Mouse (Mus musculus): Measurements from ENCODE around the gene Nup98. TPM values are rescaled to one million over a fixed set of nuclear protein-coding genes. Genes with fewer than 3 reads are reported as not detected.

The Nup98 gene
- polyA plus RNA-seq, 1 experiment = 23.0 TPM

DNA sequence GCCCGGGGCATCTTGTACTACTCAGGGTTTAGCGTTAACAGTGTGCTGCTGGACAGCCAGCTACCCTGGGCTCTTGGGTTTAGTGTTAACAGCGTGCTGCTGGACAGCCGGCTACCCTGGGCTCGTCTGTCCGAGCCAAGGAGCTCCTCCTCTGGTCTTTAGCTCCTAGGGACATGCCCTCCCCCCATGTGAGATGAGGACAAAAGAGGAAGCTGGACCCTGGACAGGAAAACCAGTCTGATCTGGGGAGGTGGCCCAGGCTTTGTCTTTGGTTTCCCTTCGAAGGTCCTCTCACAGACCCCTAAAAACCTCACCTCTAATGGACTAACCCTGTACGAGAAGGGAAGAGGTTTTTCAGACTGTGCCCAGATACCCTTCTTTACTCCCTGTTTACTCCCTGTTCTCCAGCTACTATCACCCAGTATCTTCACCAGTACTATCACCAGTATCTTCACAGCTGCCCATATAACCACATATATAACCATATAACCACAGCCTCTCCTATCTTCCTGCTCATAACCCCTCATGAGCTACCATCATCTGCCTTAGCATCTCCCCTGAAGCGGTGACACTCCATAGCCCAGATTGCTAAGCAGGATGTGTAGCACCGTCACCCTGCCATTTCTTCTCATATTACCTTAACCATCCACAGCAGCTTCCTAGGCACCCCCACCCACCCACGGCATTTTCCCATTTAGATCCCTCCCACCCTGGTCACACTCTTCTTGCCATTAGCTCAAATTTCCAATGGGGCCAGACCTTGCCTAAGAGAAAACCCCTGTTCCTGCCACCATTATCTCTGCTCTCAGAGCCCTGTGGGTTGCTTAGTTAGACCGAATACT lies 37.2 kb upstream of the Nup98 start:
- H3K79me3 ChIP-seq (ENCODE audit: low read depth) = peaks cover 60% of the 10 kb centered on the region
- no peaks in the 10 kb centered on the region for H3K27me3 ChIP-seq (ENCODE audit: control insufficient read depth, insufficient read depth, insufficient read length)
- H3K4me3 ChIP-seq (ENCODE audit: insufficient read depth, poor library complexity, severe bottlenecking) = no peak overlapping the region
- TF ChIP-seq CEBPB (IDR thresholded peaks at IDR 0.05; ENCODE audit: low read depth) (no peak), MYOD1 (IDR thresholded peaks at IDR 0.05; ENCODE audit: control insufficient read depth, insufficient read length, low read depth) (no peak), MYOG (IDR thresholded peaks at IDR 0.05; ENCODE audit: control insufficient read depth, extremely low read depth, insufficient read length) (no peak), CTCF (IDR thresholded peaks at IDR 0.05; ENCODE audit: control insufficient read depth, insufficient read depth, insufficient read length) (no peak), MAX (IDR thresholded peaks at IDR 0.05) (no peak), FOSL1 (IDR thresholded peaks at IDR 0.05; ENCODE audit: insufficient read depth, low read length, poor library complexity, severe bottlenecking) (no peak), USF1 (IDR thresholded peaks at IDR 0.05; ENCODE audit: low read depth) (no peak)
- H3K36me3 ChIP-seq (ENCODE audit: control insufficient read depth, insufficient read depth) = peaks cover 14% of the 10 kb centered on the region
- no peak overlapping the region for H3ac ChIP-seq (ENCODE audit: control insufficient read depth, insufficient read length, low read depth)
- peaks cover 78% of the 10 kb centered on the region for H3K79me2 ChIP-seq (ENCODE audit: control insufficient read depth, insufficient read depth)

DNA sequence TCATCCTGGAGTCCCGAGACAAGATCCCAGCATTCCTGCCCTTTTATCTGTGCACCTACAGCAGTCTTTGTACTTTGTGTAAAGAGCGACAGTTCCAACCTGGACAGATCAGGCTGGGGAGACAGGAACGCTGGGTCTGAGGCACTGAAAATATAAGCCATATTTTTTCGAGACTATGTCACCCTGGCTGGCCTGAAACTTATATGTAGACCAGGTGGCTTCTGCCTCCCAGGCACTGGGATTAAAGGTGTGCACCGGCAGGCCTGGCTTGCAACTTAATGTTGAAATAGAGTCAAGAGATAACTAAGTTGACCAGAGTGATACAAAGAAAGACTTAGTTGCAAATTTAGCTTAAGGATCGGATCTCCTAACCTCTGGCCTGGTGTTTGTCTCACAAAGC lies 36.3 kb upstream of the Nup98 start:
- no peaks in the 10 kb centered on the region for H3K27me3 ChIP-seq (ENCODE audit: control insufficient read depth, insufficient read depth, insufficient read length)
- H3K79me2 ChIP-seq (ENCODE audit: control insufficient read depth, insufficient read depth) = peaks cover 87% of the 10 kb centered on the region
- H3K79me3 ChIP-seq (ENCODE audit: low read depth) = peaks cover 65% of the 10 kb centered on the region
- TF ChIP-seq CTCF (IDR thresholded peaks at IDR 0.05; ENCODE audit: control insufficient read depth, insufficient read depth, insufficient read length) (no peak), USF1 (IDR thresholded peaks at IDR 0.05; ENCODE audit: low read depth) (no peak), MAX (IDR thresholded peaks at IDR 0.05) (no peak), FOSL1 (IDR thresholded peaks at IDR 0.05; ENCODE audit: insufficient read depth, low read length, poor library complexity, severe bottlenecking) (no peak), CEBPB (IDR thresholded peaks at IDR 0.05; ENCODE audit: low read depth) (no peak), MYOD1 (IDR thresholded peaks at IDR 0.05; ENCODE audit: control insufficient read depth, insufficient read length, low read depth) (no peak), MYOG (IDR thresholded peaks at IDR 0.05; ENCODE audit: control insufficient read depth, extremely low read depth, insufficient read length) (no peak)
- peaks cover 14% of the 10 kb centered on the region for H3K36me3 ChIP-seq (ENCODE audit: control insufficient read depth, insufficient read depth)
- no peak overlapping the region for H3ac ChIP-seq (ENCODE audit: control insufficient read depth, insufficient read length, low read depth)
- H3K4me3 ChIP-seq (ENCODE audit: insufficient read depth, poor library complexity, severe bottlenecking) = no peak overlapping the region

DNA sequence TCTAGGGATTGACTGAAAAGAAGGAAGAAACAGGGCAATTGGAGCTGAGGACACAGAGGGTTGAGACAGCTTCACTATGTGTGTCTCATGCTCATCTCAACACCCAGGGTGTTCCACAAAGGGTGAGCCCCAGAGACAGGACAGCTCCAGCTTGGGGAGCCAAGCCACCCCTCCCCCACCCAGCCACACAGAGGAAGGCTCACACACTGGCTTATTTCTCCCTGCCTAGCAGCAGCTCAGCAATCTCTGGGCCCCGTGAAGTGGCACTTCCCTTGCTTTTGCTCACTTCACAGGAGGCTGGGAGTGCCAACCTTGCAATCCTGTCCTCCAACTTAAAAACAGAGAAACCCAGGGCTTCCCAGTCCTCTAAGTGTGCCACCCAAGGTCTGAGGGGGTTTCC lies 35.8 kb upstream of the Nup98 start:
- Histone ChIP-seq H3ac (ENCODE audit: control insufficient read depth, insufficient read length, low read depth) (no peak overlapping the region), H3K4me3 (ENCODE audit: insufficient read depth, poor library complexity, severe bottlenecking) (no peak overlapping the region), H3K79me3 (ENCODE audit: low read depth) (peaks cover 65% of the 10 kb centered on the region), H3K79me2 (ENCODE audit: control insufficient read depth, insufficient read depth) (peaks cover 92% of the 10 kb centered on the region), H3K27me3 (ENCODE audit: control insufficient read depth, insufficient read depth, insufficient read length) (no peaks in the 10 kb centered on the region), H3K36me3 (ENCODE audit: control insufficient read depth, insufficient read depth) (peaks cover 18% of the 10 kb centered on the region)
- no peak for TF ChIP-seq USF1 (IDR thresholded peaks at IDR 0.05; ENCODE audit: low read depth)
- no peak for TF ChIP-seq FOSL1 (IDR thresholded peaks at IDR 0.05; ENCODE audit: insufficient read depth, low read length, poor library complexity, severe bottlenecking)
- TF ChIP-seq CTCF (IDR thresholded peaks at IDR 0.05; ENCODE audit: control insufficient read depth, insufficient read depth, insufficient read length) = no peak
- no peak for TF ChIP-seq MAX (IDR thresholded peaks at IDR 0.05)
- no peak for TF ChIP-seq MYOD1 (IDR thresholded peaks at IDR 0.05; ENCODE audit: control insufficient read depth, insufficient read length, low read depth)
- TF ChIP-seq MYOG (IDR thresholded peaks at IDR 0.05; ENCODE audit: control insufficient read depth, extremely low read depth, insufficient read length) = no peak
- no peak for TF ChIP-seq CEBPB (IDR thresholded peaks at IDR 0.05; ENCODE audit: low read depth)

DNA sequence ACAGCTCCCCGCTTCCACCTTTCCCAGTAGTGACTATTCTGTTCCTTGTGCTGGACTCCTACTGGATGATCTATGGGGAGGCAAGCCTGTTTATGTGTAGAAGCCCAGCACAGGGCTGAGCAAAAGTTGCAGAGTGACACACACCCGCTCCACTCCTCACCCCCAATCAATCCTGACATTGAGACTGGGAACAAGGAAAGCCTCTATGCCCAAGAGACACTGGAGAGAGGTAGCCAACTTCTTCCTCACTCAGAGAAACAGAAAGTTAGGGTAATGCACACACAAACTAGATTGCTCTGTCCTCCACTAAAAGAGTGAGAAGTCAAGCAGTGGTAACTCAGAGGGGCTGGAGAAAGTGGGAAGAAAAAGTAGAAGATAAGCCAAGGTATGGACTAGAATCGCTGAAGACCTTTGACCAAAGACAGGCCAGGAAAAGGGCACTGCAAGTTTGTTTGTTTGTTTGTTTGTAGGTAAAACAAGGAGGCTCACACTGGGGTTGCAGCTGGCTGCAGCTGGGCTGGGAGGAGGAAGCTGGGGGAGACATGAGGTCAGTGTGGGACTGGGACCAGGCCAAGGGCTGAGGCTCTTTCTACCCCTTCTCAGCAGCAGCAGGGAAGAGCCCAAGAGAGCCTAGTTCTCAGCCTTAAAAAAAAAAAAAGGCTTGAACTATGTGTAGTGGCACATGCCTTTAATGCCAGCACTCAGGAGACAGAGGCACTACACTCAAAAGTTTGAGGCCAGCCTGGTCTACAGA lies 35.0 kb upstream of the Nup98 start:
- Histone ChIP-seq H3ac (ENCODE audit: control insufficient read depth, insufficient read length, low read depth) (no peak overlapping the region), H3K27me3 (ENCODE audit: control insufficient read depth, insufficient read depth, insufficient read length) (no peaks in the 10 kb centered on the region), H3K79me2 (ENCODE audit: control insufficient read depth, insufficient read depth) (peaks cover 98% of the 10 kb centered on the region), H3K4me3 (ENCODE audit: insufficient read depth, poor library complexity, severe bottlenecking) (no peak overlapping the region), H3K36me3 (ENCODE audit: control insufficient read depth, insufficient read depth) (peaks cover 26% of the 10 kb centered on the region), H3K79me3 (ENCODE audit: low read depth) (peaks cover 65% of the 10 kb centered on the region)
- no peak for TF ChIP-seq USF1 (IDR thresholded peaks at IDR 0.05; ENCODE audit: low read depth)

DNA sequence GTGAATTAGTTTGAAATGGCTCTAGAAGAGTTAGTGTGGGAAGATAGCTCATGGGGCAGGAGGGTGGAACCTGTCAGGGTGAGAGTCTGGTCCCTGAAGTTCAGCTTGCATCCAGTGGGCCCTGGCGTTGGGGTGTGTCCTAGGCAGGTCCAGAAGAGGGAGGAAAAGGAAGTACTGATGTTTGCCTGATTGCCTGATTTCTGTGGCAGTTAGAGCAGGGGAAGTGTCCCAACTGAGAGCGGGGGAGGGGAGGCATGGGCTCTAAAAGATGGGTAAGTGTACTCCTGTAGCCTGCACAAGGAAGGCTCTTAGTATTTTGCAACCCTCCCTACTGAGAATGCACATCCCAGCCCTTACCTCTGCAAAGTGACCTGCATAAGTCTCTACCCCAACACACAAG lies 33.9 kb upstream of the Nup98 start:
- no peak for TF ChIP-seq MYOD1 (IDR thresholded peaks at IDR 0.05; ENCODE audit: control insufficient read depth, insufficient read length, low read depth)
- no peak for TF ChIP-seq USF1 (IDR thresholded peaks at IDR 0.05; ENCODE audit: low read depth)
- no peak for TF ChIP-seq MYOG (IDR thresholded peaks at IDR 0.05; ENCODE audit: control insufficient read depth, extremely low read depth, insufficient read length)
- TF ChIP-seq FOSL1 (IDR thresholded peaks at IDR 0.05; ENCODE audit: insufficient read depth, low read length, poor library complexity, severe bottlenecking) = no peak
- TF ChIP-seq CTCF (IDR thresholded peaks at IDR 0.05; ENCODE audit: control insufficient read depth, insufficient read depth, insufficient read length) = no peak
- no peak for TF ChIP-seq MAX (IDR thresholded peaks at IDR 0.05)
- TF ChIP-seq CEBPB (IDR thresholded peaks at IDR 0.05; ENCODE audit: low read depth) = no peak
- H3K79me2 ChIP-seq (ENCODE audit: control insufficient read depth, insufficient read depth) = peaks cover 87% of the 10 kb centered on the region
- no peaks in the 10 kb centered on the region for H3K27me3 ChIP-seq (ENCODE audit: control insufficient read depth, insufficient read depth, insufficient read length)
- peaks cover 34% of the 10 kb centered on the region for H3K36me3 ChIP-seq (ENCODE audit: control insufficient read depth, insufficient read depth)
- no peak overlapping the region for H3ac ChIP-seq (ENCODE audit: control insufficient read depth, insufficient read length, low read depth)
- H3K79me3 ChIP-seq (ENCODE audit: low read depth) = peaks cover 57% of the 10 kb centered on the region
- H3K4me3 ChIP-seq (ENCODE audit: insufficient read depth, poor library complexity, severe bottlenecking) = no peak overlapping the region

All from C2C12 (cell line).